Mouse (Mus musculus) ZHBTc4 (cell line): ENCODE measurements at regions not wholly inside any gene's neighbourhood (a gene's known extent, or its start where the extent isn't known, plus 50 kb on each side); places are given as distances from the start of the nearest gene placed in this dataset.

Experiments
- DNase-seq: peaks from one replicate; pipeline ENCODE4 v3.0.0-alpha.2; 2011; ENCODE audit warnings: low read depth, low spot score

- no peak for DNase-seq
These were observed 352.8 kb downstream of the Kctd12 start for GRCm38 (mm10) chr14:102629601-102630000.

- DNase-seq, result no peak
These were observed 360.9 kb downstream of the Kctd12 start for GRCm38 (mm10) chr14:102621546-102621945.

- no peak for DNase-seq
These were observed 363.4 kb downstream of the Kctd12 start for GRCm38 (mm10) chr14:102619056-102619455.

GRCm38 (mm10) chr14:102615588-102616309, 366.7 kb downstream of the Kctd12 start:
- DNase-seq, result no peak

GRCm38 (mm10) chr14:102606055-102606454, 376.4 kb downstream of the Kctd12 start:
- no peak for DNase-seq

GRCm38 (mm10) chr14:102594850-102595249, 387.6 kb downstream of the Kctd12 start:
- DNase-seq, result no peak

- no peak for DNase-seq
These were observed 428.7 kb downstream of the Kctd12 start for GRCm38 (mm10) chr14:102553781-102554180.

GRCm38 (mm10) chr14:102552598-102552997, 429.8 kb downstream of the Kctd12 start:
- DNase-seq, result no peak

GRCm38 (mm10) chr14:102524894-102525577, 457.4 kb downstream of the Kctd12 start:
- no peak for DNase-seq

GRCm38 (mm10) chr14:102516765-102517164, 465.7 kb downstream of the Kctd12 start:
- DNase-seq, result peak; percentile 21

GRCm38 (mm10) chr14:102514527-102514926, 467.9 kb downstream of the Kctd12 start:
- no peak for DNase-seq

GRCm38 (mm10) chr14:102512651-102513050, 469.8 kb downstream of the Kctd12 start:
- DNase-seq, result no peak

GRCm38 (mm10) chr14:102511691-102512383, 470.6 kb downstream of the Kctd12 start:
- no peak for DNase-seq

- DNase-seq, result peak; percentile 75
These were observed 472.1 kb downstream of the Kctd12 start for GRCm38 (mm10) chr14:102510387-102510786.

GRCm38 (mm10) chr14:102505696-102506321, 476.6 kb downstream of the Kctd12 start:
- DNase-seq, result no peak

- no peak for DNase-seq
These were observed 485.3 kb downstream of the Kctd12 start for GRCm38 (mm10) chr14:102497179-102497578.

GRCm38 (mm10) chr14:102492376-102492775, 490.1 kb downstream of the Kctd12 start:
- no peak for DNase-seq

- DNase-seq, result no peak
These were observed 491.2 kb downstream of the Kctd12 start for GRCm38 (mm10) chr14:102491205-102491604.

- DNase-seq, result no peak
These were observed 505.3 kb downstream of the Kctd12 start for GRCm38 (mm10) chr14:102477162-102477561.

- DNase-seq, result peak; percentile 54
These were observed 513.1 kb downstream of the Kctd12 start for GRCm38 (mm10) chr14:102469326-102469725.

- no peak for DNase-seq
These were observed 521.4 kb downstream of the Kctd12 start for GRCm38 (mm10) chr14:102461001-102461400.

- DNase-seq, result no peak
These were observed 542.7 kb downstream of the Kctd12 start for GRCm38 (mm10) chr14:102439738-102440137.
